27 mouse cellular contexts compared by ENCODE assay signal in genomic region chrX:159907703-159908102, GRCm38 (mm10).
"Had no signal": no experiment of that assay in that cellular context is flagged by ENCODE, and none has a peak within 500 bp of the region (broad histone marks: within the 10 kb centered on the region; RNA-seq: fewer than 3 reads in every experiment).

No protein-coding gene starts in this region.

- DNase-seq: gastrocnemius, postnatal 14 days; gastrocnemius, postnatal 36 days; heart, adult 11 months; heart, adult 2 months; heart, postnatal 14 days; heart, postnatal 36 days; kidney, adult 11 months; kidney, adult 2 months; kidney, adult 9 months; kidney, postnatal 10 days; kidney, postnatal 25 days; kidney, postnatal 4 days; left cerebral cortex, postnatal 4 days had no signal

- H3K9me3 ChIP-seq: heart, embryonic 13.5 days; heart, embryonic 15.5 days; hindbrain, embryonic 13.5 days; hindbrain, embryonic 15.5 days; intestine, embryonic 15.5 days; limb, embryonic 13.5 days; limb, embryonic 15.5 days; liver, embryonic 12.5 days had no signal

- H3K9ac ChIP-seq: heart, embryonic 13.5 days; heart, embryonic 15.5 days; hindbrain, embryonic 13.5 days; hindbrain, embryonic 15.5 days; intestine, embryonic 15.5 days; limb, embryonic 13.5 days; limb, embryonic 15.5 days; liver, embryonic 12.5 days; liver, embryonic 14.5 days had no signal

- ATAC-seq: hindbrain, postnatal 0 days; inflammation-experienced regulatory T-cells, adult 6 months; intestine, embryonic 15.5 days; liver, embryonic 12.5 days had no signal

- H3K27ac ChIP-seq: heart, adult 2 months; heart, embryonic 13.5 days; heart, embryonic 15.5 days; hindbrain, embryonic 13.5 days; hindbrain, embryonic 15.5 days; hindbrain, postnatal 0 days; intestine, embryonic 15.5 days; layer of hippocampus, adult 2 months; left cerebral cortex, adult 2 months; limb, embryonic 13.5 days; limb, embryonic 15.5 days; liver, embryonic 12.5 days; liver, embryonic 14.5 days had no signal

- H3K36me3 ChIP-seq: heart, embryonic 13.5 days; heart, embryonic 15.5 days; hindbrain, embryonic 13.5 days; hindbrain, embryonic 15.5 days; intestine, embryonic 15.5 days; limb, embryonic 13.5 days; limb, embryonic 15.5 days; liver, embryonic 12.5 days had no signal

- H3K27me3 ChIP-seq: heart, embryonic 15.5 days had no signal

- H3K4me2 ChIP-seq: heart, embryonic 11.5 days; heart, embryonic 13.5 days; heart, embryonic 15.5 days; hindbrain, embryonic 13.5 days; hindbrain, embryonic 15.5 days; intestine, embryonic 15.5 days; limb, embryonic 13.5 days; limb, embryonic 15.5 days; liver, embryonic 12.5 days had no signal

- H3K4me3 ChIP-seq: heart, adult 2 months; heart, embryonic 13.5 days; heart, embryonic 15.5 days; hindbrain, embryonic 13.5 days; hindbrain, embryonic 15.5 days; intestine, embryonic 15.5 days; layer of hippocampus, adult 2 months; left cerebral cortex, adult 2 months; limb, embryonic 13.5 days; limb, embryonic 15.5 days; liver, embryonic 12.5 days had no signal

- H3K4me1 ChIP-seq: hindbrain, embryonic 13.5 days; hindbrain, embryonic 15.5 days; intestine, embryonic 15.5 days; limb, embryonic 13.5 days; limb, embryonic 15.5 days had no signal
